Mouse (Mus musculus): Measurements from ENCODE around the gene Lpcat4. TPM values are rescaled to one million over a fixed set of nuclear protein-coding genes. Genes with fewer than 3 reads are reported as not detected.

Lpcat4 gene
- total and polyA plus RNA-seq, 3 experiments: 11.7 to 69.9 TPM; not detected in 1

DNA sequence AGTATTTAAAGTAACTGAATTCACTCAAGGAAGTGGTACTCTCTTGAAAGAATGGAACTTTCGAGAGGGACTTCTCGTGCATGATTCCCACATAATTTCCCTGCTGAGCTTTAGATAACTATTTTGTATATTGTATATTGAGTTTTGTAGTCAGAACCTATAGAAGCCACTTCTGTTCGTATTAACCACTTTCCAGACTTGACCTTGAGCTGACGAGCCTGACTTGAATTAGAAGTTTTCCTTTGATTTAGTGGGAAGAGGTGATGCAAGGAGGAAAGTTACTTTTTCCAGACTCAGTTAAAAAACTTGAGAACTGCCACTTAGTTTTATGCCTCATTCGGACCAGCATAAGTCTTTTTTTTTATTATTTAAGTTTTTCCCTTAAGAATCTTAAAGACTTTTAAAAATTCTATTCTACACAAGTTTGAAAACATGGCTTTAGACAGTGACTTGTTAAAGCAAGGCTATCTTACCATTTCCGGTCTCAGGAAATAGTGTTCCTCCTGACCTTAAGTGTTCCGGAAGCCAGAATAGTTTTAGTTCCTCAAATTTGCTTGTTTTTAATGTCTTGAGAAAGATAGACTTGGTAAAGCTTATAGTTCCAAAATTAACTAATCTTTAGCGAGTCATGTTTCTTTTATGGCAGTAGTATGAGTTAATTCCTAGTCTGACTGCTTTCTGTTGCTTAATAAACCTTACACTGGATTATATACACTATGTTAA, 28.4 kb downstream of the Lpcat4 start:
- Histone ChIP-seq H3K9me3 (replicated peaks; ENCODE audit: insufficient read depth, low read length) (no peaks in the 10 kb centered on the region), H3K27me3 (ENCODE audit: control insufficient read depth in 1 of 2, insufficient read depth in 2 of 2, low read length in 2 of 2) (no peaks in the 10 kb centered on the region), H3K27ac (ENCODE audit: control insufficient read depth, low read depth, low read length) (peak overlapping the region; percentile 92), H3K4me1 (ENCODE audit: control insufficient read depth in 1 of 2, insufficient read depth in 2 of 2, low read length in 2 of 2) (peaks cover 19 to 20% of the 10 kb centered on the region in 2 experiments), H3K36me3 (ENCODE audit: control insufficient read depth in 1 of 2, insufficient read depth in 2 of 2, low read length in 2 of 2) (peaks cover 7 to 30% of the 10 kb centered on the region in 2 experiments; a peak in 3 of 4 replicates), H3K79me2 (ENCODE audit: control insufficient read depth, insufficient read depth, low read length, poor library complexity) (peaks cover 34% of the 10 kb centered on the region), H3K4me3 (ENCODE audit: control insufficient read depth in 1 of 2, insufficient read depth in 1 of 2, low read depth in 2 of 2, low read length in 2 of 2) (peak overlapping the region; percentile 66 to 75), H3K9ac (ENCODE audit: control insufficient read depth, low read depth, low read length, poor library complexity, severe bottlenecking) (peak overlapping the region; percentile 52)
- TF ChIP-seq MYC (IDR thresholded peaks at IDR 0.05; ENCODE audit: low read depth, low read length) (peak; percentile 86), CHD2 (IDR thresholded peaks at IDR 0.05; ENCODE audit: low read length) (peak; percentile 16; the same call in 1 of the 2 replicates), CTCF (IDR thresholded peaks at IDR 0.05 in 2 of 3, conservative IDR thresholded peaks at IDR 0.05 in 1 of 3; ENCODE audit: control insufficient read depth in 1 of 3, insufficient read depth in 1 of 3, low read depth in 2 of 3, low read length in 3 of 3, poor library complexity in 1 of 3, severe bottlenecking in 1 of 3) (no peak), ETS1 (IDR thresholded peaks at IDR 0.05; ENCODE audit: low read depth, low read length) (peak; percentile 93), E2F4 (IDR thresholded peaks at IDR 0.05; ENCODE audit: borderline replicate concordance, low read depth, low read length) (0 out of 2 replicates have a peak, but pooled peaks have one; percentile 31), GABPA (IDR thresholded peaks at IDR 0.05; ENCODE audit: low read depth, low read length) (no peak), CHD1 (IDR thresholded peaks at IDR 0.05; ENCODE audit: low read depth, low read length) (peak; percentile 83; the same call in 1 of the 2 replicates), BHLHE40 (IDR thresholded peaks at IDR 0.05; ENCODE audit: borderline replicate concordance, low read depth, low read length) (peak; percentile 65; the same call in 1 of the 2 replicates), ELF1 (IDR thresholded peaks at IDR 0.05; ENCODE audit: low read depth, low read length) (peak; percentile 77), USF1 (IDR thresholded peaks at IDR 0.05; ENCODE audit: low read depth, low read length) (no peak), MAX (IDR thresholded peaks at IDR 0.05; ENCODE audit: low read length) (0 out of 2 replicates have a peak, but pooled peaks have one; percentile 49), MAZ (IDR thresholded peaks at IDR 0.05; ENCODE audit: low read depth, low read length) (peak; percentile 73; the same call in 1 of the 2 replicates), TCF12 (IDR thresholded peaks at IDR 0.05; ENCODE audit: low read depth, low read length) (peak; percentile 56), HCFC1 (IDR thresholded peaks at IDR 0.05; ENCODE audit: low read depth, low read length) (peak; percentile 78), MAFK (IDR thresholded peaks at IDR 0.05; ENCODE audit: borderline replicate concordance, low read depth, low read length) (peak; percentile 54; the same call in 1 of the 2 replicates), TBP (IDR thresholded peaks at IDR 0.05; ENCODE audit: low read depth, low read length) (peak; percentile 81; the same call in 1 of the 2 replicates), ZMIZ1 (IDR thresholded peaks at IDR 0.05; ENCODE audit: low read depth, low read length) (peak; percentile 64; the same call in 1 of the 2 replicates), JUND (IDR thresholded peaks at IDR 0.05; ENCODE audit: low read depth, low read length) (0 out of 2 replicates have a peak, but pooled peaks have one; percentile 38), GATA1 (IDR thresholded peaks at IDR 0.05; ENCODE audit: low read depth, low read length) (peak; percentile 80), POLR2AphosphoS2 (IDR thresholded peaks at IDR 0.05; ENCODE audit: low read length) (0 out of 2 replicates have a peak, but pooled peaks have one; percentile 32), POLR2AphosphoS5 (IDR thresholded peaks at IDR 0.05; ENCODE audit: borderline replicate concordance, low read depth, low read length) (no peak), ZNF384 (IDR thresholded peaks at IDR 0.05; ENCODE audit: low read depth, low read length) (0 out of 2 replicates have a peak, but pooled peaks have one; percentile 6), SIN3A (IDR thresholded peaks at IDR 0.05; ENCODE audit: low read length) (peak; percentile 97), RCOR1 (IDR thresholded peaks at IDR 0.05; ENCODE audit: low read depth, low read length) (peak; percentile 93), USF2 (IDR thresholded peaks at IDR 0.05; ENCODE audit: borderline replicate concordance in 1 of 2, insufficient read depth in 1 of 2, low read depth in 1 of 2, low read length in 2 of 2) (no peak), MYB (IDR thresholded peaks at IDR 0.05; ENCODE audit: low read depth, low read length) (no peak), KAT2A (conservative IDR thresholded peaks at IDR 0.05; ENCODE audit: low read depth, low read length) (peak; percentile 33; the same call in 1 of the 2 replicates), MEF2A (IDR thresholded peaks at IDR 0.05; ENCODE audit: extremely low read depth, insufficient replicate concordance, low read depth, low read length, poor library complexity, severe bottlenecking) (peak; percentile 68; the same call in 1 of the 2 replicates), NELFE (IDR thresholded peaks at IDR 0.05; ENCODE audit: low read depth, low read length) (0 out of 2 replicates have a peak, but pooled peaks have one; percentile 28), MXI1 (IDR thresholded peaks at IDR 0.05; ENCODE audit: low read depth, low read length) (peak; percentile 81), NRF1 (IDR thresholded peaks at IDR 0.05; ENCODE audit: insufficient read depth, low read depth, low read length, poor library complexity, severe bottlenecking) (no peak), POLR2A (IDR thresholded peaks at IDR 0.05; ENCODE audit: control insufficient read depth in 1 of 2, insufficient read depth in 1 of 2, low read depth in 1 of 2, low read length in 2 of 2, poor library complexity in 1 of 2) (no peak), EP300 (IDR thresholded peaks at IDR 0.05; ENCODE audit: low read depth in 1 of 2, low read length in 2 of 2) (peak; percentile 90)
- DNase-seq (ENCODE audit: low read depth, low spot score): peak; percentile 94

Data from MEL (cell line).